Mouse (Mus musculus) heart, adult 2 months (tissue): Measurements from ENCODE around the gene Wdcp. TPM values are rescaled to one million over a fixed set of nuclear protein-coding genes. Genes with fewer than 3 reads are reported as not detected.
A peak's percentile ranks its signal among the peaks of the same experiment; 100 is the strongest.
"Not testable (repeated sequence)": the region's sequence is repeated elsewhere in the genome, so short reads cannot be mapped to it uniquely, and the experiment has no call there.

Source experiments
- DNase-seq, 2 experiments: peaks; one replicate each; pipeline ENCODE4 v3.0.0; 2021
- H3K27ac ChIP-seq: fragments of 200-600 bp; 2 replicates; pipeline ENCODE4 v1.8.1; 2022
- H3K27me3 ChIP-seq: fragments of 200-500 bp; 2 replicates; pipeline ENCODE4 v1.6.1; 2012; ENCODE audit warnings: mild to moderate bottlenecking, low read length, inconsistent platforms, mixed read lengths; ENCODE audit not compliant: control insufficient read depth, insufficient read depth
- H3K36me3 ChIP-seq: fragments of 200-500 bp; 2 replicates; pipeline ENCODE4 v1.6.1; 2012; ENCODE audit warnings: low read length, inconsistent platforms; ENCODE audit not compliant: control insufficient read depth, insufficient read depth
- H3K4me1 ChIP-seq: fragments of 200-500 bp; 2 replicates; pipeline ENCODE4 v1.6.1; 2011; ENCODE audit warnings: low read length; ENCODE audit not compliant: control insufficient read depth, insufficient read depth
- H3K4me3 ChIP-seq: fragments of 200-600 bp; 2 replicates; pipeline ENCODE4 v1.8.1; 2022
- H3K79me2 ChIP-seq: fragments of 200-500 bp; replicated peaks from 2 replicates; pipeline ENCODE4 v1.6.1; 2012; ENCODE audit warnings: mild to moderate bottlenecking, inconsistent platforms, low read length, moderate library complexity, mixed read lengths; ENCODE audit not compliant: control insufficient read depth, insufficient read depth
- H3K9ac ChIP-seq: fragments of 200-500 bp; 2 replicates; pipeline ENCODE4 v1.6.1; 2012; ENCODE audit warnings: low read depth, mild to moderate bottlenecking, control low read depth, inconsistent platforms, low read length, mixed read lengths
- CTCF ChIP-seq: fragments of 200-600 bp; IDR thresholded peaks from 2 replicates; pipeline ENCODE4 v1.8.1; 2022; ENCODE audit warnings: antibody characterized with exemption, mild to moderate bottlenecking, moderate library complexity
- EP300 ChIP-seq: fragments of 200-500 bp; IDR thresholded peaks from 2 replicates; pipeline ENCODE4 v1.6.1; 2011; ENCODE audit warnings: low read depth, low read length, control low read depth; ENCODE audit not compliant: insufficient read depth
- POLR2A ChIP-seq: fragments of 200-500 bp; IDR thresholded peaks from 2 replicates; pipeline ENCODE4 v1.6.1; 2011; ENCODE audit warnings: mild to moderate bottlenecking, low read depth, low read length, control low read depth; ENCODE audit not compliant: insufficient read depth
- WGBS: fragments of 180-500 bp; shearing (Covaris S2); methylation state at CpG from one replicate; pipeline ENCODE4 v1.1.7; 2018; 5-methylcytosine and 5-hydroxymethylcytosine counted together
- intact Hi-C: fragments of 180-260 bp; cut with DNase I; formaldehyde crosslinking; loops from one replicate; pipeline ENCODE4 v1.15.1; 2025
- polyA plus RNA-seq: library from polyadenylated mRNA; depleted of rRNA; stranded (reverse); fragments of >200 nt; gene quantifications from 2 replicates; pipeline ENCODE4 v1.2.3, GENCODE M21; 2012
- total RNA-seq, 2 experiments: library from RNA; stranded (reverse); gene quantifications; 2 replicates each; pipeline ENCODE4 v1.2.3; 2021

Wdcp gene
- total and polyA plus RNA-seq, 3 experiments: 6.2 to 9.1 (median 7.4) TPM

DNA sequence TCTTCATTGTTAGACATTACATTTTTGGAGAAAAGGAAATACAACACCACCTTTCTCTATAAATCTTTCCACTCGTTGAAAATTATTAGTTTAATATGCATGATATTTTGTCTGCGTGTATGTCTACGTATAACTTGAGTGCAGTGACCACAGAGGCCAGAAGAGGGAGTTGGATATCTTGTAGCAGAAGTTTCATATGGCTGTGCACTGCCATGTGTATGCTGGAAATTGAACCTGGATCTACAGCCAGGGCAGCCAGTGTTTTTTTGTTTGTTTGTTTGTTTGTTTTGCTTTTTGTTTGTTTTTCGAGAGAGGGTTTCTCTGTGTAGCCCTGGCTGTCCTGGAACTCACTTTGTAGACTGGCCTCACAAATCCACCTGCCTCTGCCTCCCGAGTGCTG lies 35.9 kb downstream of the Wdcp start:
- DNase-seq: no peak
- 94% methylated on average over 5 of the region's 5 CpGs for WGBS
- TF ChIP-seq POLR2A: no peak
- peak; percentile 57 for TF ChIP-seq CTCF

GRCm38 (mm10) chr12:4882086-4882485 lies 39.0 kb downstream of the Wdcp start:
- H3K79me2 ChIP-seq: no peaks in the 10 kb centered on the region
- no peak overlapping the region for H3K27ac ChIP-seq
- no peak for DNase-seq
- intact Hi-C loops: no loop called here
- TF ChIP-seq EP300: no peak
- no peak for TF ChIP-seq CTCF
- no peak overlapping the region for H3K4me3 ChIP-seq
- WGBS: 92% methylated on average over 2 of the region's 2 CpGs
- H3K4me1 ChIP-seq: no peaks in the 10 kb centered on the region
- H3K27me3 ChIP-seq: no peaks in the 10 kb centered on the region
- no peaks in the 10 kb centered on the region for H3K36me3 ChIP-seq
- H3K9ac ChIP-seq: no peak overlapping the region

More for the DNA sequence above, 35.9 kb downstream of the Wdcp start:
- H3K9ac ChIP-seq: no peak overlapping the region
- no peaks in the 10 kb centered on the region for H3K36me3 ChIP-seq
- H3K4me1 ChIP-seq: peaks cover 1% of the 10 kb centered on the region
- no peaks in the 10 kb centered on the region for H3K79me2 ChIP-seq
- intact Hi-C loops: no loop called here
- no peak overlapping the region for H3K4me3 ChIP-seq
- H3K27ac ChIP-seq: no peak overlapping the region
- H3K27me3 ChIP-seq: no peaks in the 10 kb centered on the region

- no peak overlapping the region for H3K27ac ChIP-seq
- WGBS: 50% methylated on average over 1 of the region's 1 CpGs
- no peaks in the 10 kb centered on the region for H3K27me3 ChIP-seq
- no peak for DNase-seq
- TF ChIP-seq POLR2A: no peak
- no peak for TF ChIP-seq CTCF
- intact Hi-C loops: no loop called here
- no peaks in the 10 kb centered on the region for H3K79me2 ChIP-seq
- no peaks in the 10 kb centered on the region for H3K36me3 ChIP-seq
- H3K9ac ChIP-seq: no peak overlapping the region
- H3K4me1 ChIP-seq: no peaks in the 10 kb centered on the region; the same call in 1 of the 2 replicates
- no peak overlapping the region for H3K4me3 ChIP-seq
These were observed 42.0 kb downstream of the Wdcp start for GRCm38 (mm10) chr12:4885062-4885461.

DNA sequence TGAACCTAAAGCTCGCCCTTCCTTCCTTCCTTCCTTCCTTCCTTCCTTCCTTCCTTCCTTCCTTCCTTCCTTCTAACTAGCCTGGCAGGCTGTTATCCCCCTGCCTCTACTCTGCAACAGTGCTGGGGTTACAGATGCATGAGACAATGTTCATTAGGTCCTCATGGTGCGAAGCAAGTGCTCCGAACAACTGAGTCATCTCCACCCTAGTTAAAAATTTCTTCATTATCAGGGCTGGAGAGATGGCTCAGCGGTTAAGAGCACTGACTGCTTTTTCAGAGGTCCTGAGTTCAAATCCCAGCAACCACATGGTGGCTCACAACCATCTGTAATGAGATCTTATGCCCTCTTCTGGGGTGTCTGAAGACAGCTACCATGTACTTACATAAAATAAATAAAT lies 43.5 kb downstream of the Wdcp start:
- H3K4me1 ChIP-seq, H3K27ac ChIP-seq, H3K4me3 ChIP-seq, DNase-seq, H3K36me3 ChIP-seq, intact Hi-C loops, H3K79me2 ChIP-seq, H3K9ac ChIP-seq, H3K27me3 ChIP-seq: not testable (repeated sequence)
- WGBS: 95% methylated on average over 4 of the region's 4 CpGs

DNA sequence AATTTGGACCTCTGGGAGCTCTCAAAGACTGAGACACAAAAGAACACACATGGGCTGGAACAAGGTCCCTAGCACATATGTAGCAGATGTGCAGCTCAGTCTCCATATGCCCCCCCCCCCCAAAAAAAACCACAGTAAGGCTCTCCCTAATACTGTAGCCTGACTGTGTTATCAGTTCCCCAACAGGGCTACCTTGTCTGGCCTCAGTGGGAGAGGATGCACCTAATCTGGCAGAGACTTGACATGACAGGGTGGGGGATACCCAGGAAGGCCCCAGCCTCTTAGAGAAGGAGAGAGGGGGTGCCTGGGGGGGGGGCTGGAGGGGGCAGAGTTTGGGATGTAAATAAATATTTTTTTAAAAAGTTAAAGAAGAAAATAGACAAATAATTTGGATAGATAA lies 45.6 kb downstream of the Wdcp start:
- intact Hi-C loops: no loop called here
- Histone ChIP-seq H3K27me3 (no peaks in the 10 kb centered on the region), H3K9ac (no peak overlapping the region), H3K27ac (no peak overlapping the region), H3K79me2 (no peaks in the 10 kb centered on the region), H3K36me3 (no peaks in the 10 kb centered on the region), H3K4me1 (no peaks in the 10 kb centered on the region; the same call in 1 of the 2 replicates), H3K4me3 (no peak overlapping the region)
- DNase-seq: no peak
- TF ChIP-seq POLR2A (no peak), EP300 (no peak), CTCF (no peak)

- no peaks in the 10 kb centered on the region for H3K79me2 ChIP-seq
- no peak for TF ChIP-seq POLR2A
- TF ChIP-seq CTCF: no peak
- TF ChIP-seq EP300: no peak
- no peak overlapping the region for H3K27ac ChIP-seq
- intact Hi-C loops: no loop called here
- H3K27me3 ChIP-seq: no peaks in the 10 kb centered on the region
- WGBS: 72% methylated on average over 2 of the region's 2 CpGs
- no peaks in the 10 kb centered on the region; the same call in 1 of the 2 replicates for H3K4me1 ChIP-seq
- no peaks in the 10 kb centered on the region for H3K36me3 ChIP-seq
- no peak for DNase-seq
- no peak overlapping the region for H3K4me3 ChIP-seq
- no peak overlapping the region for H3K9ac ChIP-seq
These were observed 46.1 kb downstream of the Wdcp start for GRCm38 (mm10) chr12:4889251-4889650.

DNA sequence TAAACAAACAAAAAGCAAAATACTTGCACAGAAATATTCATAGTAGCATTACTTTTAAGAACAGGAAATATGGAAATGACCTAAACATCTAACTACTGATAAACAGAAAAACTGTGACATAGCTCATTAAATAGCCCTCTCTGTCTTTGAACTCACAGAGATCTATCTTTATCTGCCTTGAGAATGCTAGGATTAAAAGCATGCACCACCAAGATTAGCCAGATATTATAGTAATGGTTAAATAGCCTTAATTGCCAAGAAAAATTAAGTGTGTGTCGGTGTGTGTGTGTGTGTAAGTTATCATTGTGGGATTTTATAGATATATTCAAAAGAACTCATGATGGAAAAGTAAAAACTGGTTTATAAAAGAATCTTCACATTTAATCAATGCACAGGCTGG lies 46.8 kb downstream of the Wdcp start:
- H3K27ac ChIP-seq: no peak overlapping the region
- H3K79me2 ChIP-seq: no peaks in the 10 kb centered on the region
- no peaks in the 10 kb centered on the region for H3K36me3 ChIP-seq
- intact Hi-C loops: no loop called here
- WGBS: 92% methylated on average over 1 of the region's 1 CpGs
- no peak overlapping the region for H3K9ac ChIP-seq
- TF ChIP-seq EP300 (no peak), POLR2A (no peak), CTCF (no peak)
- H3K4me1 ChIP-seq: no peaks in the 10 kb centered on the region; the same call in 1 of the 2 replicates
- no peaks in the 10 kb centered on the region for H3K27me3 ChIP-seq
- H3K4me3 ChIP-seq: no peak overlapping the region
- no peak for DNase-seq
